Mouse (Mus musculus) left cerebral cortex, postnatal 36 days (tissue): ENCODE measurements around the gene Cog7. TPM values are rescaled to one million over a fixed set of nuclear protein-coding genes. Genes with fewer than 3 reads are reported as not detected.

Source experiments
- total RNA-seq, 2 experiments: library from RNA; stranded (reverse); gene quantifications; 2 replicates each; pipeline ENCODE4 v1.2.3; 2021

Gene Cog7
- total RNA-seq, 2 experiments from 2014 or later = 42.5 to 44.3 TPM

Other genes with a start within 250 kb of the Cog7 start
- under 1 TPM in 1 of 2 experiments, not detected in 1; 0.20 TPM for gene Scnn1g, start 247.2 kb downstream of the Cog7 start, total RNA-seq
- gene Scnn1b, start 116.7 kb downstream of the Cog7 start, total RNA-seq = not detected
- gene Gga2, start 39.5 kb upstream of the Cog7 start, total RNA-seq = 10 to 100 TPM; 26.8 to 34.8 TPM
- 10 to 100 TPM; 56.2 to 58.2 TPM for gene Ubfd1, start 85.5 kb upstream of the Cog7 start, total RNA-seq
- gene Ears2, start 85.6 kb upstream of the Cog7 start, total RNA-seq = 1 to 10 TPM; 8.3 to 8.6 TPM
- gene Ndufab1, start 120.2 kb upstream of the Cog7 start, total RNA-seq = 100 to 1,000 TPM; 267 to 269 TPM
- 1 to 10 TPM; 1.1 to 1.9 TPM for gene Palb2, start 151.3 kb upstream of the Cog7 start, total RNA-seq
- gene Dctn5, start 151.3 kb upstream of the Cog7 start, total RNA-seq = 100 to 1,000 TPM in 1 of 2 experiments, 10 to 100 TPM in 1; 99.2 to 101 TPM
- gene Plk1, start 177.7 kb upstream of the Cog7 start, total RNA-seq = 1 to 10 TPM; 1.4 to 2.5 TPM
- under 1 TPM; 0.25 TPM for gene Ern2, start 204.5 kb upstream of the Cog7 start, total RNA-seq
- 1 to 10 TPM; 2.3 to 4.7 TPM for gene Chp2, start 237.8 kb upstream of the Cog7 start, total RNA-seq